Comparison of ENCODE assay signal across 7 mouse cellular contexts in genomic region chr9:44707749-44708428, GRCm38 (mm10). TPM values are rescaled to one million over a fixed set of nuclear protein-coding genes. Genes with fewer than 3 reads are reported as not detected.
DNase-seq lines count a peak whose midpoint lies in the region; ATAC-seq and TF ChIP-seq lines count a peak whose summit lies in the region.

No protein-coding gene starts in this region.

- H3K9ac ChIP-seq in forebrain, embryonic 12.5 days: peak overlapping the region; percentile 61
- peak overlapping the region; percentile 45 for H3K9ac ChIP-seq in intestine, embryonic 15.5 days
- peak overlapping the region; percentile 55 for H3K9ac ChIP-seq in neural tube, embryonic 13.5 days

- ATAC-seq in forebrain, embryonic 12.5 days (ENCODE audit: low FRiP score): peak; percentile 45; the same call in 1 of the 2 replicates
- ATAC-seq in intestine, embryonic 15.5 days: peak; percentile 27
- ATAC-seq in neural tube, embryonic 13.5 days (ENCODE audit: low read depth): peak; percentile 58

- H3K4me3 ChIP-seq in lung, adult 2 months (replicated peaks; ENCODE audit: extremely low read depth, low read depth, low read length): peak overlapping the region; percentile 4
- peak overlapping the region; percentile 39 for H3K4me3 ChIP-seq in forebrain, embryonic 12.5 days (replicated peaks)
- H3K4me3 ChIP-seq in intestine, embryonic 15.5 days (replicated peaks): peak overlapping the region; percentile 44
- peak overlapping the region; percentile 27 for H3K4me3 ChIP-seq in neural tube, embryonic 13.5 days
- no peak overlapping the region for H3K4me3 ChIP-seq in cerebellum, adult 2 months (replicated peaks; ENCODE audit: insufficient read depth, low read depth, low read length)

- H3K9me3 ChIP-seq in forebrain, embryonic 12.5 days: no peaks in the 10 kb centered on the region
- no peaks in the 10 kb centered on the region for H3K9me3 ChIP-seq in intestine, embryonic 15.5 days
- no peaks in the 10 kb centered on the region for H3K9me3 ChIP-seq in neural tube, embryonic 13.5 days

- no peak for TF ChIP-seq CTCF in lung, adult 2 months (IDR thresholded peaks at IDR 0.05; ENCODE audit: insufficient read depth, low read length)
- TF ChIP-seq CTCF in cerebellum, adult 2 months (IDR thresholded peaks at IDR 0.05; ENCODE audit: borderline replicate concordance, insufficient read depth, low read depth, low read length): no peak

- peaks cover 73% of the 10 kb centered on the region for H3K36me3 ChIP-seq in forebrain, embryonic 12.5 days (replicated peaks)
- H3K36me3 ChIP-seq in intestine, embryonic 15.5 days: no peaks in the 10 kb centered on the region; the same call in 1 of the 2 replicates
- H3K36me3 ChIP-seq in neural tube, embryonic 13.5 days: peaks cover 86% of the 10 kb centered on the region

- peaks cover 13% of the 10 kb centered on the region; the same call in 1 of the 2 replicates for H3K27me3 ChIP-seq in forebrain, embryonic 12.5 days
- H3K27me3 ChIP-seq in intestine, embryonic 15.5 days (replicated peaks): no peaks in the 10 kb centered on the region
- no peaks in the 10 kb centered on the region for H3K27me3 ChIP-seq in neural tube, embryonic 13.5 days
- no peaks in the 10 kb centered on the region for H3K27me3 ChIP-seq in cerebellum, adult 2 months (ENCODE audit: control insufficient read depth, insufficient read depth, low read length)

- 48% methylated on average over 28 of the region's 28 CpGs for WGBS in lung, adult 2 months
- WGBS in forebrain, embryonic 12.5 days: 13% methylated on average over 28 of the region's 28 CpGs
- WGBS in intestine, embryonic 15.5 days: 23% methylated on average over 28 of the region's 28 CpGs
- 20% methylated on average over 28 of the region's 28 CpGs for WGBS in neural tube, embryonic 13.5 days
- 50% methylated on average over 28 of the region's 28 CpGs for WGBS in cerebellum, adult 2 months

- H3K27ac ChIP-seq in forebrain, embryonic 12.5 days: peak overlapping the region; percentile 50; the same call in 1 of the 2 replicates
- H3K27ac ChIP-seq in intestine, embryonic 15.5 days: peak overlapping the region; percentile 57; the same call in 1 of the 2 replicates
- H3K27ac ChIP-seq in neural tube, embryonic 13.5 days (replicated peaks): no peak overlapping the region
- H3K27ac ChIP-seq in cerebellum, adult 2 months (ENCODE audit: insufficient read depth, low read length): no peak overlapping the region

- DNase-seq in lung, adult 2 months: no peak
- DNase-seq in lung, postnatal 4 days: no peak
- DNase-seq in frontal cortex, postnatal 25 days (ENCODE audit: low spot score in 2 of 2): no peak
- DNase-seq in cerebellum, adult 2 months: no peak

- no peak for TF ChIP-seq POLR2A in lung, adult 2 months (IDR thresholded peaks at IDR 0.05; ENCODE audit: borderline replicate concordance, extremely low read depth, low read depth, low read length)
- TF ChIP-seq POLR2A in cerebellum, adult 2 months (IDR thresholded peaks at IDR 0.05; ENCODE audit: borderline replicate concordance, insufficient read depth, low read length): no peak

- H3K4me2 ChIP-seq in forebrain, embryonic 12.5 days: peak overlapping the region; percentile 73
- H3K4me2 ChIP-seq in intestine, embryonic 15.5 days (replicated peaks): peak overlapping the region; percentile 88
- H3K4me2 ChIP-seq in neural tube, embryonic 13.5 days: peak overlapping the region; percentile 54

- no peaks in the 10 kb centered on the region for H3K4me1 ChIP-seq in lung, adult 2 months (ENCODE audit: control insufficient read depth, insufficient read depth, low read length)
- peaks cover 25% of the 10 kb centered on the region for H3K4me1 ChIP-seq in forebrain, embryonic 12.5 days
- H3K4me1 ChIP-seq in intestine, embryonic 15.5 days (replicated peaks): peaks cover 23% of the 10 kb centered on the region
- peaks cover 31% of the 10 kb centered on the region for H3K4me1 ChIP-seq in neural tube, embryonic 13.5 days (replicated peaks)
- peaks cover 8% of the 10 kb centered on the region; the same call in 1 of the 2 replicates for H3K4me1 ChIP-seq in cerebellum, adult 2 months (ENCODE audit: control insufficient read depth, insufficient read depth, low read length)

RNA-seq across cellular contexts. Expression of gene Phldb1, which starts 27.1 kb away (rescaled TPM):
- polyA plus RNA-seq in lung, adult 2 months (2012; rRNA removed): 87.6 and 93.5 TPM in 2 replicates
- polyA plus RNA-seq in forebrain, embryonic 12.5 days (2016; fragmentation: Nextera tagmentation; extraction: Ambion mirVana): 57.5 and 67.3 TPM in 2 replicates
- polyA plus RNA-seq in intestine, embryonic 15.5 days (2015; fragmentation: Nextera tagmentation; extraction: Ambion mirVana): 17.6 and 18.9 TPM in 2 replicates
- polyA plus RNA-seq in neural tube, embryonic 13.5 days (2015; fragmentation: Nextera tagmentation; extraction: Ambion mirVana): 42.5 and 43.7 TPM in 2 replicates
- polyA plus RNA-seq in cerebellum, adult 2 months (2012; rRNA removed): 193 and 194 TPM in 2 replicates

RNA-seq across cellular contexts. Expression of gene Treh, which starts 34.9 kb away (rescaled TPM):
- polyA plus RNA-seq in lung, adult 2 months (2012; rRNA removed): not detected in 2 replicates
- polyA plus RNA-seq in forebrain, embryonic 12.5 days (2016; fragmentation: Nextera tagmentation; extraction: Ambion mirVana): not detected in 2 replicates
- polyA plus RNA-seq in intestine, embryonic 15.5 days (2015; fragmentation: Nextera tagmentation; extraction: Ambion mirVana): not detected in 2 replicates
- not detected in 2 replicates for polyA plus RNA-seq in neural tube, embryonic 13.5 days (2015; fragmentation: Nextera tagmentation; extraction: Ambion mirVana)
- polyA plus RNA-seq in cerebellum, adult 2 months (2012; rRNA removed): not detected in 2 replicates

RNA-seq across cellular contexts. Expression of gene Arcn1, which starts 59.8 kb away (rescaled TPM):
- 26.6 and 40.8 TPM in 2 replicates for polyA plus RNA-seq in lung, adult 2 months (2012; rRNA removed)
- 167 and 170 TPM in 2 replicates for polyA plus RNA-seq in forebrain, embryonic 12.5 days (2016; fragmentation: Nextera tagmentation; extraction: Ambion mirVana)
- 184 and 193 TPM in 2 replicates for polyA plus RNA-seq in intestine, embryonic 15.5 days (2015; fragmentation: Nextera tagmentation; extraction: Ambion mirVana)
- polyA plus RNA-seq in neural tube, embryonic 13.5 days (2015; fragmentation: Nextera tagmentation; extraction: Ambion mirVana): 147 and 168 TPM in 2 replicates
- polyA plus RNA-seq in cerebellum, adult 2 months (2012; rRNA removed): 61.6 and 61.8 TPM in 2 replicates

RNA-seq across cellular contexts. Expression of gene Ift46, which starts 59.8 kb away (rescaled TPM):
- polyA plus RNA-seq in lung, adult 2 months (2012; rRNA removed): 38.9 and 67.5 TPM in 2 replicates
- 124 and 130 TPM in 2 replicates for polyA plus RNA-seq in forebrain, embryonic 12.5 days (2016; fragmentation: Nextera tagmentation; extraction: Ambion mirVana)
- polyA plus RNA-seq in intestine, embryonic 15.5 days (2015; fragmentation: Nextera tagmentation; extraction: Ambion mirVana): 79.8 and 82.8 TPM in 2 replicates
- 172 and 174 TPM in 2 replicates for polyA plus RNA-seq in neural tube, embryonic 13.5 days (2015; fragmentation: Nextera tagmentation; extraction: Ambion mirVana)
- 106 and 110 TPM in 2 replicates for polyA plus RNA-seq in cerebellum, adult 2 months (2012; rRNA removed)

Comparison
In these comparisons a context has a peak if more than half of its experiments do, and no peak if none do; other contexts are left out.
1. H3K27ac ChIP-seq: peak in forebrain, embryonic 12.5 days (single experiment) and intestine, embryonic 15.5 days (single experiment); none in neural tube, embryonic 13.5 days (single experiment) and cerebellum, adult 2 months (single experiment).
2. Peak in every context shown above with its lines, with median percentiles within 50 percentile points of each other: ATAC-seq, H3K4me2 ChIP-seq and H3K9ac ChIP-seq.